Mouse (Mus musculus) G1E (cell line): ENCODE results near the gene Piwil1. TPM values are rescaled to one million over a fixed set of nuclear protein-coding genes. Genes with fewer than 3 reads are reported as not detected.
"Not testable (repeated sequence)": the region's sequence is repeated elsewhere in the genome, so short reads cannot be mapped to it uniquely, and the experiment has no call there.

Experiments
- ATAC-seq: 2 replicates; pipeline ENCODE4 v1.8.0; 2016; ENCODE audit warnings: mild to moderate bottlenecking; ENCODE audit not compliant: insufficient number of reproducible peaks, poor library complexity, low FRiP score, severe bottlenecking; ENCODE audit errors: extremely low read depth
- DNase-seq: peaks from one replicate; pipeline ENCODE4 v3.0.0; 2012; ENCODE audit warnings: low spot score
- H3K27me3 ChIP-seq: 2 replicates; pipeline ENCODE4 v1.6.1; 2012; ENCODE audit warnings: mild to moderate bottlenecking, low read length, inconsistent platforms; ENCODE audit not compliant: insufficient read depth
- H3K36me3 ChIP-seq: replicated peaks from 2 replicates; pipeline ENCODE3; 2012; ENCODE audit warnings: mild to moderate bottlenecking, inconsistent platforms
- H3K4me1 ChIP-seq: 2 replicates; pipeline ENCODE4 v1.6.1; 2012; ENCODE audit warnings: low read depth, low read length, inconsistent platforms, mixed read lengths; ENCODE audit not compliant: insufficient read depth
- H3K4me3 ChIP-seq: 2 replicates; pipeline ENCODE4 v1.5.1; 2012; ENCODE audit warnings: low read depth, mild to moderate bottlenecking, inconsistent platforms, low read length, moderate library complexity, mixed read lengths
- H3K9me3 ChIP-seq: replicated peaks from 2 replicates; pipeline ENCODE4 v1.6.1; 2012; ENCODE audit warnings: inconsistent platforms
- CTCF ChIP-seq: IDR thresholded peaks from 2 replicates; pipeline ENCODE4 v1.5.1; 2012; ENCODE audit warnings: low read depth, low read length, inconsistent platforms, mixed read lengths
- GATA1 ChIP-seq: IDR thresholded peaks from 2 replicates; pipeline ENCODE4 v1.6.1; 2012; ENCODE audit warnings: borderline replicate concordance, low read length, inconsistent platforms, mixed read lengths
- GATA2 ChIP-seq: IDR thresholded peaks from 2 replicates; pipeline ENCODE4 v1.6.1; 2012; ENCODE audit warnings: low read depth, low read length, inconsistent platforms, borderline replicate concordance
- POLR2AphosphoS5 ChIP-seq: IDR thresholded peaks from 2 replicates; pipeline ENCODE4 v1.6.1; 2012; ENCODE audit warnings: low read depth, low read length, inconsistent platforms; ENCODE audit not compliant: insufficient replicate concordance
- TAL1 ChIP-seq: conservative IDR thresholded peaks from 2 replicates; pipeline ENCODE4 v1.6.1; 2012; ENCODE audit warnings: low read depth, low read length, inconsistent platforms, mixed read lengths
- polyA plus RNA-seq: library from polyadenylated mRNA; stranded (reverse); fragments of >175 nt; gene quantifications from 2 replicates; pipeline ENCODE4 v1.2.3, GENCODE M21; 2012
- total RNA-seq, 2 experiments: library from RNA; stranded (forward) in 1 of 2; stranded (reverse) in 1 of 2; fragments of 200-1000 nt in 1 of 2; fragments of >200 nt in 1 of 2; fragmentation: Nextera tagmentation in 1 of 2; gene quantifications; 2 replicates each; pipeline ENCODE4 v1.2.3; 2014 to 2017

The Piwil1 gene
- total and polyA plus RNA-seq, 3 experiments: 0.05 TPM; not detected in 2

GRCm38 (mm10) chr5:128715171-128715570 lies 12.8 kb downstream of the Piwil1 start:
- DNase-seq (no peak), ATAC-seq (no peak)
- no peaks in the 10 kb centered on the region for H3K27me3 ChIP-seq
- H3K4me1 ChIP-seq: no peaks in the 10 kb centered on the region
- H3K9me3 ChIP-seq: peaks cover 92% of the 10 kb centered on the region
- H3K36me3 ChIP-seq: no peaks in the 10 kb centered on the region
- H3K4me3 ChIP-seq: no peak overlapping the region; the same call in 1 of the 2 replicates
- TF ChIP-seq POLR2AphosphoS5 (no peak), GATA2 (no peak)

GRCm38 (mm10) chr5:128720461-128720860 lies 18.1 kb downstream of the Piwil1 start:
- H3K9me3 ChIP-seq: peaks cover 56% of the 10 kb centered on the region
- H3K4me1 ChIP-seq, H3K27me3 ChIP-seq, ATAC-seq, H3K4me3 ChIP-seq, H3K36me3 ChIP-seq, DNase-seq: not testable (repeated sequence)

GRCm38 (mm10) chr5:128729341-128729740 lies 27.0 kb downstream of the Piwil1 start:
- DNase-seq (no peak), ATAC-seq (no peak)
- TF ChIP-seq GATA2 (no peak), CTCF (no peak), GATA1 (no peak), TAL1 (no peak), POLR2AphosphoS5 (no peak)
- Histone ChIP-seq H3K36me3 (no peaks in the 10 kb centered on the region), H3K27me3 (no peaks in the 10 kb centered on the region), H3K4me1 (no peaks in the 10 kb centered on the region), H3K9me3 (peaks cover 42% of the 10 kb centered on the region), H3K4me3 (no peak overlapping the region)

GRCm38 (mm10) chr5:128730634-128731033 lies 28.3 kb downstream of the Piwil1 start:
- no peak for TF ChIP-seq TAL1
- DNase-seq (no peak), ATAC-seq (no peak)
- Histone ChIP-seq H3K27me3 (no peaks in the 10 kb centered on the region), H3K36me3 (no peaks in the 10 kb centered on the region), H3K4me1 (no peaks in the 10 kb centered on the region), H3K4me3 (no peak overlapping the region), H3K9me3 (peaks cover 47% of the 10 kb centered on the region)

GRCm38 (mm10) chr5:128732416-128733014 lies 30.2 kb downstream of the Piwil1 start:
- Histone ChIP-seq H3K36me3 (no peaks in the 10 kb centered on the region), H3K9me3 (peaks cover 65% of the 10 kb centered on the region), H3K27me3 (no peaks in the 10 kb centered on the region), H3K4me1 (no peaks in the 10 kb centered on the region), H3K4me3 (no peak overlapping the region)
- TF ChIP-seq TAL1 (no peak), GATA2 (no peak), CTCF (no peak), GATA1 (no peak), POLR2AphosphoS5 (no peak)
- ATAC-seq: no peak
- DNase-seq: no peak

GRCm38 (mm10) chr5:128733955-128734354 lies 31.6 kb downstream of the Piwil1 start:
- Histone ChIP-seq H3K9me3 (peaks cover 76% of the 10 kb centered on the region), H3K4me1 (no peaks in the 10 kb centered on the region), H3K27me3 (no peaks in the 10 kb centered on the region), H3K4me3 (no peak overlapping the region), H3K36me3 (no peaks in the 10 kb centered on the region)
- no peak for TF ChIP-seq POLR2AphosphoS5
- TF ChIP-seq GATA1: no peak
- no peak for TF ChIP-seq GATA2
- ATAC-seq (no peak), DNase-seq (no peak)

GRCm38 (mm10) chr5:128735921-128736320 lies 33.6 kb downstream of the Piwil1 start:
- Histone ChIP-seq H3K9me3 (peaks cover 78% of the 10 kb centered on the region), H3K27me3 (no peaks in the 10 kb centered on the region), H3K36me3 (no peaks in the 10 kb centered on the region), H3K4me1 (no peaks in the 10 kb centered on the region), H3K4me3 (peak overlapping the region; percentile 20; the same call in 1 of the 2 replicates)
- TF ChIP-seq TAL1: no peak
- no peak for TF ChIP-seq GATA2
- no peak for TF ChIP-seq CTCF
- TF ChIP-seq GATA1: no peak
- DNase-seq (no peak), ATAC-seq (no peak)
